In genomic region chr16:9011077-9011476, GRCm38 (mm10) we compare ENCODE assay signal across 23 mouse cellular contexts.
DNase-seq lines count a peak whose midpoint lies in the region; ATAC-seq and TF ChIP-seq lines count a peak whose summit lies in the region.
"Had no signal": no experiment of that assay in that cellular context is flagged by ENCODE, and none has a peak within 500 bp of the region (broad histone marks: within the 10 kb centered on the region; RNA-seq: fewer than 3 reads in every experiment).

No protein-coding gene starts in this region.

- intact Hi-C loops in left cerebral cortex, adult 2 months (cut with DNase I): no loop called here

- H3K27ac ChIP-seq in embryonic facial prominence, embryonic 11.5 days (replicated peaks; ENCODE audit: low read depth, low read length): no peak overlapping the region
- H3K27ac ChIP-seq in embryonic facial prominence, embryonic 10.5 days (replicated peaks): no peak overlapping the region
- H3K27ac ChIP-seq in left cerebral cortex, adult 2 months: peak overlapping the region; percentile 76
- H3K27ac ChIP-seq in MEL (ENCODE audit: control insufficient read depth, low read depth, low read length): no peak overlapping the region

- TF ChIP-seq CTCF in left cerebral cortex, adult 2 months (IDR thresholded peaks at IDR 0.05): no peak
- TF ChIP-seq CTCF in MEL (IDR thresholded peaks at IDR 0.05 in 2 of 3, conservative IDR thresholded peaks at IDR 0.05 in 1 of 3; ENCODE audit: control insufficient read depth in 1 of 3, insufficient read depth in 1 of 3, low read depth in 2 of 3, low read length in 3 of 3, poor library complexity in 1 of 3, severe bottlenecking in 1 of 3): no peak

- no peaks in the 10 kb centered on the region for H3K27me3 ChIP-seq in embryonic facial prominence, embryonic 11.5 days (ENCODE audit: control insufficient read depth, insufficient read depth, low read length)
- H3K27me3 ChIP-seq in embryonic facial prominence, embryonic 10.5 days (replicated peaks; ENCODE audit: low read depth, poor library complexity, severe bottlenecking): 0 out of 2 replicates have a peak, but pooled peaks cover 4% of the 10 kb centered on the region
- H3K27me3 ChIP-seq in megakaryocyte, embryonic 14.5 days (replicated peaks): no peaks in the 10 kb centered on the region
- no peaks in the 10 kb centered on the region for H3K27me3 ChIP-seq in MEL (ENCODE audit: control insufficient read depth in 1 of 2, insufficient read depth in 2 of 2, low read length in 2 of 2)
- H3K27me3 ChIP-seq: CH12.LX, Patski had no signal

- ATAC-seq in embryonic facial prominence, embryonic 11.5 days (replicated peaks; ENCODE audit: insufficient number of reproducible peaks, low FRiP score, low TSS enrichment, low read depth): 0 out of 2 replicates have a peak, but pooled peaks have one; percentile 62
- ATAC-seq in megakaryocyte, adult 5-6 weeks (ENCODE audit: poor library complexity, severe bottlenecking): no peak
- ATAC-seq: activated CD4-positive, CD25-positive, alpha-beta regulatory T cell, adult 4 months; CD4-positive, CD25-positive, alpha-beta regulatory T cell, adult 4 months; Patski had no signal

- H3K4me3 ChIP-seq in embryonic facial prominence, embryonic 11.5 days (ENCODE audit: low read depth, low read length): no peak overlapping the region
- H3K4me3 ChIP-seq in embryonic facial prominence, embryonic 10.5 days: no peak overlapping the region
- no peak overlapping the region for H3K4me3 ChIP-seq in left cerebral cortex, adult 2 months
- peak overlapping the region; percentile 25 for H3K4me3 ChIP-seq in megakaryocyte, embryonic 14.5 days (replicated peaks)
- no peak overlapping the region for H3K4me3 ChIP-seq in MEL (ENCODE audit: control insufficient read depth in 1 of 2, insufficient read depth in 1 of 2, low read depth in 2 of 2, low read length in 2 of 2)

- no peaks in the 10 kb centered on the region for H3K79me2 ChIP-seq in MEL (ENCODE audit: control insufficient read depth, insufficient read depth, low read length, poor library complexity)

- H3K4me2 ChIP-seq in embryonic facial prominence, embryonic 11.5 days (ENCODE audit: low read depth, low read length): no peak overlapping the region

- no peak for DNase-seq in embryonic facial prominence, embryonic 11.5 days (ENCODE audit: low spot score)
- no peak for DNase-seq in embryonic facial prominence, embryonic 10.5 days (ENCODE audit: low spot score)
- DNase-seq in left cerebral cortex, adult 2 months (ENCODE audit: extremely low spot score in 1 of 2, low spot score in 2 of 2): no peak
- DNase-seq in left cerebral cortex, adult 18-20 months (ENCODE audit: low spot score in 2 of 2): no peak
- DNase-seq in MEL (ENCODE audit: low read depth, low spot score): no peak
- no peak for DNase-seq in spleen, postnatal 36 days (ENCODE audit: low spot score in 2 of 2)
- DNase-seq: adrenal gland, adult 2 months; adrenal gland, adult 8-10 months; adrenal gland, postnatal 10 days; adrenal gland, postnatal 14 days; adrenal gland, postnatal 25 days; adrenal gland, postnatal 36 days; B cell, adult 2 months; cerebellum, adult 11 months; cerebellum, adult 11-12 months; cerebellum, adult 18-20 months had no signal

- no peaks in the 10 kb centered on the region for H3K9me3 ChIP-seq in embryonic facial prominence, embryonic 11.5 days (replicated peaks; ENCODE audit: control insufficient read depth, low read length)
- H3K9me3 ChIP-seq in embryonic facial prominence, embryonic 10.5 days: no peaks in the 10 kb centered on the region
- no peaks in the 10 kb centered on the region for H3K9me3 ChIP-seq in megakaryocyte, embryonic 14.5 days
- H3K9me3 ChIP-seq in MEL (replicated peaks; ENCODE audit: insufficient read depth, low read length): no peaks in the 10 kb centered on the region
- H3K9me3 ChIP-seq: G1E had no signal

- H3K36me3 ChIP-seq in embryonic facial prominence, embryonic 11.5 days (replicated peaks; ENCODE audit: control insufficient read depth, insufficient read depth, low read depth, low read length): no peaks in the 10 kb centered on the region
- H3K36me3 ChIP-seq in embryonic facial prominence, embryonic 10.5 days (replicated peaks): no peaks in the 10 kb centered on the region
- no peaks in the 10 kb centered on the region for H3K36me3 ChIP-seq in megakaryocyte, embryonic 14.5 days (replicated peaks; ENCODE audit: low read length)
- H3K36me3 ChIP-seq in MEL (ENCODE audit: control insufficient read depth in 1 of 2, insufficient read depth in 2 of 2, low read length in 2 of 2): no peaks in the 10 kb centered on the region
- H3K36me3 ChIP-seq: G1E had no signal

- no peak overlapping the region for H3K9ac ChIP-seq in embryonic facial prominence, embryonic 11.5 days (replicated peaks; ENCODE audit: low read length)
- no peak overlapping the region for H3K9ac ChIP-seq in MEL (ENCODE audit: control insufficient read depth, low read depth, low read length, poor library complexity, severe bottlenecking)

- TF ChIP-seq EP300 in MEL (IDR thresholded peaks at IDR 0.05; ENCODE audit: low read depth in 1 of 2, low read length in 2 of 2): no peak

- no peaks in the 10 kb centered on the region for H3K4me1 ChIP-seq in embryonic facial prominence, embryonic 11.5 days (ENCODE audit: control insufficient read depth, insufficient read depth, low read length)
- H3K4me1 ChIP-seq in embryonic facial prominence, embryonic 10.5 days: 0 out of 2 replicates have a peak, but pooled peaks cover 2% of the 10 kb centered on the region
- peaks cover 4% of the 10 kb centered on the region; the same call in 1 of the 2 replicates for H3K4me1 ChIP-seq in megakaryocyte, embryonic 14.5 days
- H3K4me1 ChIP-seq in MEL (ENCODE audit: control insufficient read depth in 1 of 2, insufficient read depth in 2 of 2, low read length in 2 of 2): no peaks in the 10 kb centered on the region

- TF ChIP-seq RAD21 in MEL (IDR thresholded peaks at IDR 0.05; ENCODE audit: low read depth, low read length): no peak

- 94% methylated on average over 1 of the region's 1 CpGs for WGBS in embryonic facial prominence, embryonic 11.5 days
- 88% methylated on average over 1 of the region's 1 CpGs for WGBS in embryonic facial prominence, embryonic 10.5 days

- no peak for TF ChIP-seq POLR2A in MEL (IDR thresholded peaks at IDR 0.05; ENCODE audit: control insufficient read depth in 1 of 2, insufficient read depth in 1 of 2, low read depth in 1 of 2, low read length in 2 of 2, poor library complexity in 1 of 2)

TF ChIP-seq in MEL, 35 proteins besides CTCF, POLR2A, EP300 and RAD21:
- TF ChIP-seq POLR2AphosphoS5 (IDR thresholded peaks at IDR 0.05; ENCODE audit: borderline replicate concordance, low read depth, low read length) (peak; percentile 76; the same call in 1 of the 2 replicates), JUND (IDR thresholded peaks at IDR 0.05; ENCODE audit: low read depth, low read length) (no peak)
